In the genomic region with DNA sequence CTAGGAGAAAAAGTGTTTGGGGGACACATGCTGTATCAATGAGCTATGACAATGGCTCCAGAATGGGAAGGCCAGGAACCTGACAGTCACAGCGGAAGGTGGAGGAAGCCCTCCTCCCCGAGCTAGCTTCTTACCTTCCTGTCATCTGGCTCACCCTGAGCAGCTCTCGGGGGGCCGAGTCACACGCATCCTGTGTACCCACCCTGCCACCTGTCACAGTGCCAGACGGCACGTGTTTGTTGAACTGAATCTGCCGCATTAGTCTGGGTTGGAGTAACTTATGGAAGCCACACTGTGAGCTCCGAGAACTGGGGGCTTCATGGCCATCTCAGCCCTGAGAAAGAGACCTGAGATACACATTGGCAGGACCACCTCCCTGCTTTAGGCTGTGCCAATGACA, we compare ENCODE assay signal across 12 mouse cellular contexts.
DNase-seq lines count a peak whose midpoint lies in the region; ATAC-seq lines count a peak whose summit lies in the region.
"Had no signal": no experiment of that assay in that cellular context is flagged by ENCODE, and none has a peak within 500 bp of the region (broad histone marks: within the 10 kb centered on the region; RNA-seq: fewer than 3 reads in every experiment).

No protein-coding gene starts in this region.

- ATAC-seq in hindbrain, embryonic 12.5 days (ENCODE audit: low FRiP score) = no peak
- ATAC-seq in midbrain, embryonic 16.5 days = 0 out of 2 replicates have a peak, but pooled peaks have one; percentile 2
- ATAC-seq: inflammation-experienced regulatory T-cells, adult 6 months had no signal

- peak overlapping the region; percentile 93 for H3K27ac ChIP-seq in hindbrain, embryonic 12.5 days
- H3K27ac ChIP-seq in midbrain, embryonic 16.5 days (ENCODE audit: low read length) = peak overlapping the region; percentile 89
- H3K27ac ChIP-seq: liver, embryonic 15.5 days had no signal

- peak; percentile 16 to 21 for DNase-seq in thymus, adult 18-20 months
- DNase-seq in thymus, postnatal 4 days = no peak
- no peak for DNase-seq in adrenal gland, postnatal 14 days
- DNase-seq in kidney, postnatal 4 days = no peak
- no peak for DNase-seq in lung, postnatal 10 days
- DNase-seq: cerebellum, postnatal 25 days; right cerebral cortex, postnatal 4 days had no signal

- H3K4me3 ChIP-seq in hindbrain, embryonic 12.5 days = no peak overlapping the region
- H3K4me3 ChIP-seq in midbrain, embryonic 16.5 days (ENCODE audit: low read depth, low read length) = no peak overlapping the region
- H3K4me3 ChIP-seq: heart, embryonic 12.5 days; liver, embryonic 15.5 days had no signal

- H3K9ac ChIP-seq in hindbrain, embryonic 12.5 days = no peak overlapping the region
- H3K9ac ChIP-seq in midbrain, embryonic 16.5 days (ENCODE audit: low read depth, low read length) = no peak overlapping the region; the same call in 1 of the 2 replicates
- H3K9ac ChIP-seq: heart, embryonic 12.5 days; liver, embryonic 15.5 days had no signal

- H3K9me3 ChIP-seq in hindbrain, embryonic 12.5 days (replicated peaks) = no peaks in the 10 kb centered on the region
- no peaks in the 10 kb centered on the region for H3K9me3 ChIP-seq in midbrain, embryonic 16.5 days (replicated peaks; ENCODE audit: control insufficient read depth, low read length, poor library complexity, severe bottlenecking)
- H3K9me3 ChIP-seq: heart, embryonic 12.5 days; liver, embryonic 15.5 days had no signal

- H3K36me3 ChIP-seq in hindbrain, embryonic 12.5 days = no peaks in the 10 kb centered on the region
- H3K36me3 ChIP-seq in midbrain, embryonic 16.5 days (ENCODE audit: control insufficient read depth, insufficient read depth, low read length) = no peaks in the 10 kb centered on the region
- H3K36me3 ChIP-seq: heart, embryonic 12.5 days; liver, embryonic 15.5 days had no signal

- H3K27me3 ChIP-seq in hindbrain, embryonic 12.5 days = no peaks in the 10 kb centered on the region
- H3K27me3 ChIP-seq in midbrain, embryonic 16.5 days (ENCODE audit: control insufficient read depth, insufficient read depth, low read depth, low read length) = no peaks in the 10 kb centered on the region
- H3K27me3 ChIP-seq: liver, embryonic 15.5 days had no signal

- peaks cover 48% of the 10 kb centered on the region for H3K4me1 ChIP-seq in hindbrain, embryonic 12.5 days
- peaks cover 36% of the 10 kb centered on the region for H3K4me1 ChIP-seq in midbrain, embryonic 16.5 days (ENCODE audit: control insufficient read depth, insufficient read depth, low read length)

- 80% methylated on average over 9 of the region's 9 CpGs for WGBS in hindbrain, embryonic 12.5 days
- 55% methylated on average over 9 of the region's 9 CpGs for WGBS in midbrain, embryonic 16.5 days

- H3K4me2 ChIP-seq in hindbrain, embryonic 12.5 days (replicated peaks) = no peak overlapping the region; the same call in 1 of the 2 replicates
- no peak overlapping the region for H3K4me2 ChIP-seq in midbrain, embryonic 16.5 days (ENCODE audit: low read length)
- H3K4me2 ChIP-seq: heart, embryonic 12.5 days; liver, embryonic 15.5 days had no signal

Comparison
In these comparisons a context has a peak if more than half of its experiments do, and no peak if none do; other contexts are left out.
1. DNase-seq: peak in thymus, adult 18-20 months (2 of 2); none in thymus, postnatal 4 days (single experiment), adrenal gland, postnatal 14 days (single experiment), kidney, postnatal 4 days (0 of 2) and lung, postnatal 10 days (single experiment).